Mouse (Mus musculus): ENCODE data around the gene Mfap2. TPM values are rescaled to one million over a fixed set of nuclear protein-coding genes. Genes with fewer than 3 reads are reported as not detected.

Mfap2 gene
- polyA plus RNA-seq, 1 experiment from 2014 or later, result 246 TPM

- Histone ChIP-seq H3K27me3 (replicated peaks) (no peaks in the 10 kb centered on the region), H3K4me3 (no peak overlapping the region), H3K4me1 (replicated peaks) (peaks cover 28% of the 10 kb centered on the region), H3K4me2 (no peak overlapping the region), H3K9me3 (replicated peaks) (no peaks in the 10 kb centered on the region), H3K27ac (ENCODE audit: poor library complexity, severe bottlenecking) (no peak overlapping the region), H3K36me3 (peaks cover 30% of the 10 kb centered on the region), H3K9ac (no peak overlapping the region)
- 94% methylated on average over 10 of the region's 10 CpGs for WGBS
- no peak for ATAC-seq (ENCODE audit: insufficient number of reproducible peaks, low FRiP score)
These were observed 46.8 kb downstream of the Mfap2 start for GRCm38 (mm10) chr4:141056970-141057369.

- H3K27me3 ChIP-seq (replicated peaks), result no peaks in the 10 kb centered on the region
- H3K4me2 ChIP-seq, result no peak overlapping the region
- H3K36me3 ChIP-seq, result peaks cover 25% of the 10 kb centered on the region
- no peak overlapping the region for H3K27ac ChIP-seq (ENCODE audit: poor library complexity, severe bottlenecking)
- 78% methylated on average over 9 of the region's 9 CpGs for WGBS
- peaks cover 14% of the 10 kb centered on the region for H3K4me1 ChIP-seq (replicated peaks)
- no peak overlapping the region for H3K9ac ChIP-seq
- H3K4me3 ChIP-seq, result no peak overlapping the region
- no peak for ATAC-seq (ENCODE audit: insufficient number of reproducible peaks, low FRiP score)
- H3K9me3 ChIP-seq (replicated peaks), result no peaks in the 10 kb centered on the region
These were observed 48.6 kb downstream of the Mfap2 start for GRCm38 (mm10) chr4:141058835-141059234.

GRCm38 (mm10) chr4:141059616-141060425 is 49.6 kb downstream of the Mfap2 start:
- Histone ChIP-seq H3K4me1 (replicated peaks) (peaks cover 9% of the 10 kb centered on the region), H3K9me3 (replicated peaks) (no peaks in the 10 kb centered on the region), H3K4me3 (peak overlapping the region; percentile 71), H3K4me2 (peak overlapping the region; percentile 86), H3K27me3 (replicated peaks) (no peaks in the 10 kb centered on the region), H3K9ac (peak overlapping the region; percentile 89), H3K27ac (ENCODE audit: poor library complexity, severe bottlenecking) (peak overlapping the region; percentile 91), H3K36me3 (peaks cover 21% of the 10 kb centered on the region)
- ATAC-seq (ENCODE audit: insufficient number of reproducible peaks, low FRiP score), result peak; percentile 52
- 3% methylated on average over 32 of the region's 32 CpGs for WGBS

- Histone ChIP-seq H3K9ac (peak within 1 kb of the TSS; percentile 89), H3K27me3 (replicated peaks) (no peaks in the 10 kb centered on the region), H3K4me1 (replicated peaks) (peaks cover 9% of the 10 kb centered on the region), H3K4me2 (peak within 1 kb of the TSS; percentile 86), H3K36me3 (peaks cover 17% of the 10 kb centered on the region), H3K27ac (ENCODE audit: poor library complexity, severe bottlenecking) (peak within 1 kb of the TSS; percentile 91), H3K4me3 (peak within 1 kb of the TSS; percentile 71), H3K9me3 (replicated peaks) (no peaks in the 10 kb centered on the region)
- under 1% methylated on average over 77 of the region's 77 CpGs for WGBS
- ATAC-seq (ENCODE audit: insufficient number of reproducible peaks, low FRiP score), result peak; percentile 95
These were observed 50.4 kb downstream of the Mfap2 start, which contains the start of gene Crocc for GRCm38 (mm10) chr4:141060426-141061301. Gene Crocc, minus strand, starts transcription at chr4:141060550.

- Histone ChIP-seq H3K4me1 (replicated peaks) (peaks cover 36% of the 10 kb centered on the region), H3K27me3 (replicated peaks) (no peaks in the 10 kb centered on the region), H3K36me3 (peaks cover 38% of the 10 kb centered on the region), H3K9ac (0 out of 2 replicates have a peak overlapping the region, but pooled peaks have one; percentile 9), H3K9me3 (replicated peaks) (no peaks in the 10 kb centered on the region), H3K27ac (ENCODE audit: poor library complexity, severe bottlenecking) (no peak overlapping the region), H3K4me2 (no peak overlapping the region), H3K4me3 (no peak overlapping the region)
- 74% methylated on average over 4 of the region's 4 CpGs for WGBS
- ATAC-seq (ENCODE audit: insufficient number of reproducible peaks, low FRiP score), result no peak
These were observed 54.0 kb downstream of the Mfap2 start for GRCm38 (mm10) chr4:141064104-141064659.

- peaks cover 34% of the 10 kb centered on the region for H3K4me1 ChIP-seq (replicated peaks)
- no peak overlapping the region for H3K4me3 ChIP-seq
- no peaks in the 10 kb centered on the region for H3K9me3 ChIP-seq (replicated peaks)
- WGBS, result 7% methylated on average over 8 of the region's 8 CpGs
- ATAC-seq (ENCODE audit: insufficient number of reproducible peaks, low FRiP score), result no peak
- H3K36me3 ChIP-seq, result peaks cover 48% of the 10 kb centered on the region
- H3K27me3 ChIP-seq (replicated peaks), result no peaks in the 10 kb centered on the region
- H3K27ac ChIP-seq (ENCODE audit: poor library complexity, severe bottlenecking), result no peak overlapping the region
- no peak overlapping the region for H3K4me2 ChIP-seq
- H3K9ac ChIP-seq, result no peak overlapping the region
These were observed 54.9 kb downstream of the Mfap2 start for GRCm38 (mm10) chr4:141065123-141065522.

Other genes starting within 250 kb of the Mfap2 start
- gene Padi4, start 236.2 kb upstream of the Mfap2 start, polyA plus RNA-seq (2016; fragmentation: Nextera tagmentation; extraction: Ambion mirVana), result 2.1 and 2.5 TPM in 2 replicates
- 0.45 and 0.50 TPM in 2 replicates for gene Padi3, start 199.8 kb upstream of the Mfap2 start, polyA plus RNA-seq (2016; fragmentation: Nextera tagmentation; extraction: Ambion mirVana)
- 0.10 and 0.28 TPM in 2 replicates for gene Padi1, start 164.6 kb upstream of the Mfap2 start, polyA plus RNA-seq (2016; fragmentation: Nextera tagmentation; extraction: Ambion mirVana)
- 3.3 and 4.1 TPM in 2 replicates for gene Padi2, start 104.1 kb upstream of the Mfap2 start, polyA plus RNA-seq (2016; fragmentation: Nextera tagmentation; extraction: Ambion mirVana)
- gene Sdhb, start 49.2 kb upstream of the Mfap2 start, polyA plus RNA-seq (2016; fragmentation: Nextera tagmentation; extraction: Ambion mirVana), result 746 and 756 TPM in 2 replicates
- gene Atp13a2, start 23.5 kb upstream of the Mfap2 start, polyA plus RNA-seq (2016; fragmentation: Nextera tagmentation; extraction: Ambion mirVana), result 33.1 and 35.6 TPM in 2 replicates
- 6.3 and 6.7 TPM in 2 replicates for gene Crocc, start 50.1 kb downstream of the Mfap2 start, polyA plus RNA-seq (2016; fragmentation: Nextera tagmentation; extraction: Ambion mirVana)
- gene Necap2, start 67.9 kb downstream of the Mfap2 start, polyA plus RNA-seq (2016; fragmentation: Nextera tagmentation; extraction: Ambion mirVana), result 43.2 and 44.3 TPM in 2 replicates
- not detected in 2 replicates for gene Spata21, start 77.9 kb downstream of the Mfap2 start, polyA plus RNA-seq (2016; fragmentation: Nextera tagmentation; extraction: Ambion mirVana)
- 32.9 and 33.4 TPM in 2 replicates for gene Szrd1, start 129.4 kb downstream of the Mfap2 start, polyA plus RNA-seq (2016; fragmentation: Nextera tagmentation; extraction: Ambion mirVana)
- 18.2 and 20.0 TPM in 2 replicates for gene Fbxo42, start 137.5 kb downstream of the Mfap2 start, polyA plus RNA-seq (2016; fragmentation: Nextera tagmentation; extraction: Ambion mirVana)
- 2.0 and 2.3 TPM in 2 replicates for gene Rsg1, start 203.5 kb downstream of the Mfap2 start, polyA plus RNA-seq (2016; fragmentation: Nextera tagmentation; extraction: Ambion mirVana)
- 2.6 and 3.1 TPM in 2 replicates for gene Arhgef19, start 229.1 kb downstream of the Mfap2 start, polyA plus RNA-seq (2016; fragmentation: Nextera tagmentation; extraction: Ambion mirVana)